Mouse (Mus musculus): ENCODE data around the gene Mfsd10. TPM values are rescaled to one million over a fixed set of nuclear protein-coding genes. Genes with fewer than 3 reads are reported as not detected.

Mfsd10 gene
- total RNA-seq, 2 experiments from 2014 or later = 38.3 to 48.1 TPM

DNA sequence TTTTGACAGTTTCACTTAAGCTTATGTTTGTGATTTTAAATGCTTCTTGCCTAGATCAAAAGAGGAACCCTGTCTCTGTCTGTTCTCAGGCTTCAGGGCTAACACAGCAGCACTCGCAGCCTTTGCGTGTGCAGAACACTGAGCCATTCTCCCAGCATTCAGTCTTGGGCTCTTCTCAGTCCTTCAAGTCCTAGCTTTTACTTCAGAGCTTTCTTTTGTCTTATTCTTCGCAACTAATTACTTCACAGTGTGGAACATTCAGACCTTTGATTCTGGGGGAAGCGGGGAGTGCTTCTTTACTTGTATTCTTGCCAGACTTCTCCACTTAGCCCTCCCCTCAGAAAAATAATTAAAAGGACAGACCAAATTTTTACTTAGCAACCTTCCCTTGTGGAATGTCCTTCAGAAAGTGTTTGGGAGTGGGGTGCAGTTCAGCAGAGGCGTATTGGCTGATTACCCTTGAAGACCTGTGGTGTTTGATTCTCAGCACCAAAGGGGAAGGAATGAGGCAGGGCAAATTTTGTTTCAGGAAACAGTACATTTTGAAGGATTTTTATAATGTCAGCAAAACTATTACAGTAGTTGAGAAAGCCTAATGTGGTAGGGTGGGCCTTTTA is 45.5 kb downstream of the Mfsd10 start:
- no peak for DNase-seq (ENCODE audit: low spot score in 2 of 2)
- H3K4me3 ChIP-seq = no peak overlapping the region
- TF ChIP-seq CTCF (conservative IDR thresholded peaks at IDR 0.05) = no peak
- peak overlapping the region; percentile 79 for H3K27ac ChIP-seq

DNA sequence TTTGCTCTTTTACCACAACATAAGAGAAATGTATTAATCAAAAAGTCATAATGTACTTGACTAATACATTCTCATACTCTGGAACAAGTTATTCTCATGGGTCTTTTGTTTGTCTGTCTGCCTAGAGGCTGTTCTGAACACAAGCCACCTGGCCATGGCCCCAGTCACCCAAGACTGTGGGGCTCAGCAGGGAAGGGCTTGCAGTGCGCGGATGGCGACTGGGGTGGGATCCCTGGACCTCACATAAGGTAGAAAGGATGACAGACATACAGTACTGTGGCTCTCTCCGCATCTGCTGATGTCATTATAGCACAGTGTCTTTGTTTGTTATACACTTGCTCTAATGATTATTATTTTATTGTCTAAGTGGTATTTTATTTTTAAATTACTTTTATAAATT is 46.3 kb downstream of the Mfsd10 start:
- no peak for DNase-seq (ENCODE audit: low spot score in 2 of 2)
- TF ChIP-seq CTCF (conservative IDR thresholded peaks at IDR 0.05) = no peak
- no peak overlapping the region for H3K4me3 ChIP-seq
- H3K27ac ChIP-seq = peak overlapping the region; percentile 79

DNA sequence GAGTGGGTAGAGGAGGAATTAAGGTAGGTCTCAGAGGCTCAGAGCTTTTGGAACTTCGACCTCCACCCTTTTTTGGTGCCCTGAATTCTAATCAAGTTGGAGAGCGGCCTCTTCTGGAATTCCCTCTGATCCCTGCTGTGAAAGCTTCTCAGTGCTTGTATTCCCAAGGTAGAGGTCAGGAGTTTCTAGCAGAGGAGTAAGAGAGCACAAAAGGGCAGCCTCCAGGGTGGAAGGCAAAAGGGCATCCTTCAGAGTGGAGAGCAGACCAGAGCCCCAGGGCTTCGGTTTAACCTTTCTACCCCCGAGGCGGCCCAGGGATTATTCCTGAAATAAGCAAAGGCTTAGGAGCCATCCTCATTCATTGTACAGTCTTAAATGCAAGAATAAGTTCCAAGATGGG is 47.0 kb downstream of the Mfsd10 start:
- Histone ChIP-seq H3K27ac (peak overlapping the region; percentile 79), H3K4me3 (no peak overlapping the region)
- no peak for DNase-seq (ENCODE audit: low spot score in 2 of 2)
- TF ChIP-seq CTCF (conservative IDR thresholded peaks at IDR 0.05) = no peak

DNA sequence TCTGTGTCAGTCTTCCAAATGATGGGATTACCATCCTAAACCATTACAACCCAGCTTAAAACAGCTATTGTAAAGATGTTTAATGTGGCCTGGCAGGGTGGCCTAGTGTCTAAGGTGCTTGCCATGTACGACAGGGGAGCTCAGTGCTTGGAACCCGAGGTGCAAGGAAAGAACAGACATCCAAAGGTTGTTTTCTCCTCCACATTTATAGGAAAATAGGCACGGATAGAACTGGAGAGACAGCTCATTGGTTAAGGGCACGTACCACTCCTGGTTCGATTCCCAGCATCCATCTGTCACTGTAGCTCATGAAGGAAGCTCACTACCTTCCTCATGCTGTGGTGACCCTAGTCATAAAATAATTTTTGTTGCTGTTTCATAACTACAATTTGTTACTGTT is 49.1 kb downstream of the Mfsd10 start:
- no peak for TF ChIP-seq CTCF (conservative IDR thresholded peaks at IDR 0.05)
- Histone ChIP-seq H3K27ac (peak overlapping the region; percentile 72), H3K4me3 (no peak overlapping the region)
- no peak for DNase-seq (ENCODE audit: low spot score in 2 of 2)

DNA sequence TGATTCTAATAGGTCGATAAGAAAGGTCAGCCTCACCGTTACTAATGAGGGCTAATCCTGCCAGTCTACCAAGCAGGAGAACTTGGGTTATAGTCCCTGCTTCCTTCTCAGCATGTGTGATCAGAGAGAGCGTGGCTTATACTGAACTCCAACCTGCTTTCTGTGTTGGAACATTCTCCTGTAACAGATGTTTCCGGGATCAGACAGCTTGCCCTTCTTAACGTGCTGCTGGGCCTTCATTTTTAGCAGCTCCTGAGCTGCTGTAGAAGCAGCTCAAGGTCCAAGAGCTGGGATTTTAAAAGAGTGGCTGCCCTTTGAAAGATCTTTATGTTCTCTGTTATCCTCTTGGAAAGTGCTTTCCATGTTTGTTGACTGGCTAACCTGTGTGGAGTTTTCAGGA is 51.8 kb downstream of the Mfsd10 start:
- H3K27ac ChIP-seq = peak overlapping the region; percentile 61; the same call in 1 of the 2 replicates
- no peak for DNase-seq (ENCODE audit: low spot score in 2 of 2)
- no peak overlapping the region for H3K4me3 ChIP-seq
- TF ChIP-seq CTCF (conservative IDR thresholded peaks at IDR 0.05) = no peak

Other genes with a start within 250 kb of the Mfsd10 start
- gene Tnip2, start 123.2 kb downstream of the Mfsd10 start, total RNA-seq (2021) = 10 to 100 TPM; 29.9 to 30.9 TPM
- gene Sh3bp2, start 111.4 kb downstream of the Mfsd10 start, total RNA-seq (2021) = 1 to 10 TPM; 3.3 to 6.6 TPM
- gene Add1, start 63.5 kb downstream of the Mfsd10 start, total RNA-seq (2021) = 100 to 1,000 TPM; 444 to 448 TPM
- gene Nop14, start 22.9 kb upstream of the Mfsd10 start, total RNA-seq (2021) = 10 to 100 TPM; 16.0 to 16.9 TPM
- 1 to 10 TPM; 4.5 to 6.3 TPM for gene Grk4, start 23.2 kb upstream of the Mfsd10 start, total RNA-seq (2021)
- gene Htt, start 124.5 kb upstream of the Mfsd10 start, total RNA-seq (2021) = 10 to 100 TPM; 78.2 to 83.5 TPM

Data from layer of hippocampus, adult 2 months (tissue).